Mouse (Mus musculus): Measurements from ENCODE around the gene Tekt1. TPM values are rescaled to one million over a fixed set of nuclear protein-coding genes. Genes with fewer than 3 reads are reported as not detected.

Gene Tekt1
- polyA plus RNA-seq, 1 experiment from 2014 or later = 9.3 TPM

DNA sequence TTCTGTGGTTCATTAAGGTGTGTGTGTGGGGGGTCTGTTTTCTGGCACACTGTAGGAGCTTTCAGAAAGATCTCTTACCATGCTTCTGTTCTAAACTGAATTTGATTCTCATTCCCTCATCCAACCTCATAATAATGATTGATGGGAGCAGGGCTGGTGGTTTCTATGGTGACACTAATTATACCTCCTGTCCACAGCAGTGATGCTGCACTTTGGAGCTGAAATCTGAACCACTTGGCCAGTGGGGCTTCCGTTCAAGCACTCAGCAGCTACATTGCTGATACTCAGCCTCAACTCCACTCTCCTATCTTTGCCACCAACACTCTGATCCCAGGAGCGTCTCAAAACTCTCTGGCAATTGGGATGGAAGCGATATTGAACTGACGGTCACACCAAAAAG lies 17.1 kb upstream of the Tekt1 start:
- no peaks in the 10 kb centered on the region for H3K27me3 ChIP-seq
- H3K27ac ChIP-seq = no peak overlapping the region
- no peak for ATAC-seq (ENCODE audit: low FRiP score)
- 79% methylated on average over 4 of the region's 4 CpGs for WGBS
- H3K9ac ChIP-seq = no peak overlapping the region
- no peak overlapping the region for H3K4me3 ChIP-seq
- no peaks in the 10 kb centered on the region for H3K36me3 ChIP-seq
- H3K4me2 ChIP-seq = no peak overlapping the region
- no peaks in the 10 kb centered on the region for H3K4me1 ChIP-seq (replicated peaks)
- no peaks in the 10 kb centered on the region for H3K9me3 ChIP-seq

DNA sequence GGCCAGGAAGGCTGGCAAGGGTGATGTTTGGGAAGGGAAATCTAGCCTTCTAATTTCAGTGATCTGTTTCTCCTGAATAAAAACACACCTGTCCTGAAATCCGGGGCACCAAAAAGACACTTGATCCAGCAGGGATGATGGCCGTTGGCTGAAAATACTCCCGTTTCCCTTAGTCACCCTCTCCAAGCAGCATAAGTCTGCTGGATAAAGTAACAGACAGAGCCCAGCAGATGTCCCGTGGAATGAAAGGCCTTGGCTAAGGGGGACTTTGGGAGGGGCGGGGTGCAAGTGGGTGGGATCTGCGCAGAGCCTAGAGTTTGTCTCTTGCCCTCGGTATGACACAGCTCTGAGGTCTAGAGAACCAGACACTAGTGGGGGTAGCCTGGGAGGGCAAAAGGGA lies 16.0 kb upstream of the Tekt1 start:
- H3K4me2 ChIP-seq = no peak overlapping the region
- H3K27me3 ChIP-seq = no peaks in the 10 kb centered on the region
- ATAC-seq (ENCODE audit: low FRiP score) = no peak
- no peaks in the 10 kb centered on the region for H3K9me3 ChIP-seq
- H3K36me3 ChIP-seq = no peaks in the 10 kb centered on the region
- no peak overlapping the region for H3K27ac ChIP-seq
- no peak overlapping the region for H3K4me3 ChIP-seq
- no peaks in the 10 kb centered on the region for H3K4me1 ChIP-seq (replicated peaks)
- no peak overlapping the region for H3K9ac ChIP-seq
- 75% methylated on average over 7 of the region's 7 CpGs for WGBS

DNA sequence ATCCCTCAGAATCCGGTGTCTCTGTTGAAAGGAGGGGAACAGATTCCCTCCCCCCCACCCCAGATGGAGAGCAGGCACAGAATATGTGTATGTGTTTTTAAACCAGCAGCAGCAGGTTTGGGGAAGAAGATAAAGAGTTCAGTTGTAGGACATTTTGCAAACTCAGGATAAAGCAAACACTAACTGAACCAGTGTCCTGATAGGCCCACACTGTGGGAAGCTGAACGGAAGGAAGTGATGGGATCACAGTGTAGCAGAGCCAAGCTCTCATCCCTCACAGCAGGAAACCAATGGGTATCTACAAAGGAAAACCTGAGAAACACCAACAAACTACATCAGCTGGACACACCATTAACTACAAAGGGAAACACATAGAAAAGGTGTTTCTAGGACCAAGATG lies 14.3 kb upstream of the Tekt1 start:
- no peaks in the 10 kb centered on the region for H3K36me3 ChIP-seq
- no peak for ATAC-seq (ENCODE audit: low FRiP score)
- no peaks in the 10 kb centered on the region for H3K4me1 ChIP-seq (replicated peaks)
- H3K4me2 ChIP-seq = no peak overlapping the region
- H3K9ac ChIP-seq = no peak overlapping the region
- no peak overlapping the region for H3K27ac ChIP-seq
- H3K27me3 ChIP-seq = no peaks in the 10 kb centered on the region
- no peaks in the 10 kb centered on the region for H3K9me3 ChIP-seq
- no peak overlapping the region for H3K4me3 ChIP-seq
- WGBS = 86% methylated on average over 2 of the region's 2 CpGs

DNA sequence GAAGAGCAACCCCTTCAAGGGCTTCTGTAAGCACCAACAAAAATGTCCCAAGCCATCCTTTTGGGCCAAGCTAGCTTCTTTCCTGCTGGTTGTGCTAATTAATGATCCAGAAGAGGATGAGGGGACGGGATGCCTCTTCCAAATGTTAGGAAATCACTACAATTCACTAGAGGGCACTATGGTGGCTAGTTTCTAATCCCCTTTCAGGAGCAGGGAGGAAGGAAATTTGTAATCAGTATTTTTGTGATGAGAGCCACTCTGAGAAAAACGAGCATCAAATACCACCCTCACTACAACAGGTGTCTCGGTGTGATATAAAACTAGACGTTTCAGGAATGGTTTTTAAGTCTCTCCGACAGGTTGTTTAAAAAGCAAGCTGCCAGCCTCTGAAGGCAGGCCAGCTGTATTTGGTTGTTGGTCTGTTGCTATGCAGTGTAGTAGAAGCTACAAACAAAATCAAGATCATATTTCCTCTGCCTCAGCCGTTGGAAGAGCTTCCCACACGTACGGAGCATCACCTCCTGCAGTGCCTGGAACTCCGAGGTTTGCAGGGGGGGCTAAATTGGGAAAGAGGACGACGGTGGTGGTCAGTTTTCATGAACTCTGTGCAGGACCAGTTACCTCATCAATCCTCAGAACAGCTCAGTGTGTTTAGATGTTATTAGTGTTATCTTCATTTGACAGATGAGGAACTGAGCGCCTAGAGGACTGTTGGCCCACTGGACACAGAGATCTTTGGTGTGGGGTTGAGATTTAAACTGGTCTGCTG lies 7.8 kb upstream of the Tekt1 start:
- ATAC-seq (ENCODE audit: low FRiP score) = no peak
- no peaks in the 10 kb centered on the region for H3K9me3 ChIP-seq
- peaks cover 5% of the 10 kb centered on the region; the same call in 1 of the 2 replicates for H3K27me3 ChIP-seq
- 37% methylated on average over 12 of the region's 12 CpGs for WGBS
- no peak overlapping the region for H3K4me2 ChIP-seq
- H3K4me1 ChIP-seq (replicated peaks) = no peaks in the 10 kb centered on the region
- no peak overlapping the region for H3K4me3 ChIP-seq
- H3K36me3 ChIP-seq = no peaks in the 10 kb centered on the region
- H3K27ac ChIP-seq = no peak overlapping the region
- H3K9ac ChIP-seq = no peak overlapping the region

DNA sequence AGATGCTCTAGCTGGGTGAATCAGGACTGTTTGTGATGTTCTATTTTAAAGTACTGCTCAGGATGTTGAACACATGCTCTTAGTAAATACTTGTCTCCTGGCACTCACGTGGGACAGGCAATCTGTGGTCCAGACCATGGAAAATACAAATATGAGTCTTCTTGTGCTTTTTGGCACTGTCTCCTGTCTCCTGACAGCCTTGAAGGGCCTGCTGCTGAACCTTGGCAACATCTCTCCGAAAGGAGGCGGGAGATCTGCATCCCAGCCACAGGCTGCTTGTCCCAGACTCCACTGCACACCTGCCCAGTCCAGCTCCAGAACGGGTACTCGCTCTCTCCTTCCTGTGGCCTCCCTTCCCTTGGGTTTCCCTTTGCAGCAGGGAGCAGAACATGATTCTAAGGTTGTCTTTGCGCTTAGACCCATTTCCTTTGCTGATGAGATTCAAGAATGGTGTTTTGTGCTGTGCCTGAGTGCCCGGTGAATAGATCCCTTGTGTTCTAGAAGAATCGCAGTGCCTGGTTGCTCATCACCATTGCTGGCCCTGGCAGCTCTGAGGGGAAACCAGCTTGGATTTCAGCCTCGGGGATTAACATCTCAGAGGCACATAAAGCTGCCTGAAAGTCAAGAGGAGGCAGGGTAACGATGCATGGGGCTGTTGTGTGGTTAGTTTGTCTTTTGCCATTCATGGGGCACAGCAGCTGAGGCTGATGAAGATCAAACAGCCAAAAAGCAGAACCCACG lies 5.9 kb upstream of the Tekt1 start:
- no peak overlapping the region for H3K9ac ChIP-seq
- H3K27ac ChIP-seq = no peak overlapping the region
- no peaks in the 10 kb centered on the region for H3K36me3 ChIP-seq
- peaks cover 5% of the 10 kb centered on the region; the same call in 1 of the 2 replicates for H3K27me3 ChIP-seq
- H3K4me2 ChIP-seq = no peak overlapping the region
- H3K4me1 ChIP-seq (replicated peaks) = no peaks in the 10 kb centered on the region
- no peak overlapping the region for H3K4me3 ChIP-seq
- ATAC-seq (ENCODE audit: low FRiP score) = no peak
- H3K9me3 ChIP-seq = no peaks in the 10 kb centered on the region
- 65% methylated on average over 11 of the region's 11 CpGs for WGBS

DNA sequence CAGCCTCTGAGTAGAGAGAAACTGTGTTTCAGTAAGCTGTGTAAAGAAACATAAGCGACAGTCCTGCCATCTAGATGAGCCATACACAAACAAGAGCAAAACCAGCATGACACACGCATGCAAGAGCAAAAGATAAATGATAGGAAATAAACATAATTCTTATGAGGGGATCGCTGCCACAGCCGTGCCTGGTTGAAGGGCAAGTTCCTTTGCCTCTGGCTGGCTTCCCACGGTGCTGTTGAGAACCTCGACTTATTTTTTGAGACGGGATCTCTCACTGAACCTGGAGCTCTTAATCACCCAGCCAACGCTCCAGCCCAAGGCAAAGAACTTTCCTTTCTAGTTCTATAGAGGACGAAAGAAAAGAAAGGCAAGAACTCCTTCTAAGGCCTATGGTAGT lies 3.9 kb upstream of the Tekt1 start:
- 83% methylated on average over 9 of the region's 9 CpGs for WGBS
- Histone ChIP-seq H3K4me1 (replicated peaks) (peaks cover 12% of the 10 kb centered on the region), H3K27me3 (peaks cover 5% of the 10 kb centered on the region; the same call in 1 of the 2 replicates), H3K27ac (no peak overlapping the region), H3K9ac (no peak overlapping the region), H3K36me3 (no peaks in the 10 kb centered on the region), H3K9me3 (no peaks in the 10 kb centered on the region), H3K4me3 (no peak overlapping the region), H3K4me2 (no peak overlapping the region)
- ATAC-seq (ENCODE audit: low FRiP score) = no peak

DNA sequence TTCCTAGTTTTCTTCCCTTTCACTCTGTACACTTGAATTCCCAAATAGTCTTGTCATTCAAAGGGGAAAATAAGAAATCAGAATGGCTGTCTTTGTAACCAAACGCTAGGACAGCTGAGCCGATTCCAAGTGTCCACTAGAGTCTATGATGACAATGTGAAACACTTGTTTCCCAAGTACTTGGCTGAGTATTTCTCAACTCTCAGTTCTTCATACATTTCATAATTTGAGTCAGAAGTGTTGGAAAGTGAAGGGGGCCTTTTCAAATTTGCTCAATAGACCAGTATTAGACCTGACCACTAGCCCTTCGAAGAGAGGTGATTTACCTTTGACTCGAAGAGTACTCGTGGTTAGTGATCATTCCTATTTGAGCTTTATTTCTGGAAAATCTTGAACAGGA lies 2.3 kb upstream of the Tekt1 start:
- H3K9me3 ChIP-seq = no peaks in the 10 kb centered on the region
- H3K4me1 ChIP-seq (replicated peaks) = peaks cover 12% of the 10 kb centered on the region
- H3K9ac ChIP-seq = no peak overlapping the region
- H3K4me2 ChIP-seq = no peak overlapping the region
- H3K27ac ChIP-seq = no peak overlapping the region
- H3K36me3 ChIP-seq = no peaks in the 10 kb centered on the region
- H3K4me3 ChIP-seq = no peak overlapping the region
- WGBS = 94% methylated on average over 5 of the region's 5 CpGs
- ATAC-seq (ENCODE audit: low FRiP score) = no peak
- peaks cover 5% of the 10 kb centered on the region; the same call in 1 of the 2 replicates for H3K27me3 ChIP-seq

DNA sequence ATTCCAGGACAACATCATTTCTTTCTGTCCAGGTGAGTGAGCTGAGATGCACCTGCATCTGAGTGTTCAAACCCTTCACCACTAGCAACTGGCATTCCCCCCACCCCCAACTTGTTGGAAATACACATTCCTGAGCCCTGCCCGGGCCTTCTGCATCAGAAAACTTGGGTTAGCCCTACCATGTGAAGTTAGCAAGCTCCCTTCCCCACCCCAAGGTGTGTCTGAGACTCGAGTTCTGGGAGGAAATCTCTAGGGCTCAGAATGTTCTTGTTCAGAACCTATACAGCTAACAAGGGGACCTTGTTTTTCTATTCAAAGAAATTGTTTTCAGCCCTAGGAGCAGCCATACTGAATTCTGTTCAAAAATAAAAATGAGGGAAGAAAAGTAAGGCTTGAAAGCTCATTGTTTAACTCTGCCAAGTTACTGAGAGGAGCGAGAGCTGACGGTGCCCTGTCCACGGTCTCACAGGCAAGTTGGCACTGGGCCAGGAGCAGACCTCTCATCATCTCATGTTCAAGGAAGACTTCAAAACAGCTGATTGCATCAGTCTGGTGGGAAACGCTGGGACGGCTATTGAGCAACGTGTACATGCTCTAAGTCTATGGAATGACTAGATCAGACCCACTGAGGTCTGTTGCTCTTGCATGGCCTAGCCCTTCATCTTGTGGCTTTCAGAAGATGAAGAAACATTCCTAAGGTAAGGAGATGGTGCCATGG lies 1.4 kb upstream of the Tekt1 start:
- Histone ChIP-seq H3K4me2 (no peak overlapping the region), H3K36me3 (no peaks in the 10 kb centered on the region), H3K4me1 (replicated peaks) (peaks cover 12% of the 10 kb centered on the region), H3K9me3 (no peaks in the 10 kb centered on the region), H3K9ac (no peak overlapping the region), H3K27ac (no peak overlapping the region), H3K4me3 (no peak overlapping the region), H3K27me3 (peaks cover 5% of the 10 kb centered on the region; the same call in 1 of the 2 replicates)
- no peak for ATAC-seq (ENCODE audit: low FRiP score)
- WGBS = 79% methylated on average over 8 of the region's 8 CpGs

DNA sequence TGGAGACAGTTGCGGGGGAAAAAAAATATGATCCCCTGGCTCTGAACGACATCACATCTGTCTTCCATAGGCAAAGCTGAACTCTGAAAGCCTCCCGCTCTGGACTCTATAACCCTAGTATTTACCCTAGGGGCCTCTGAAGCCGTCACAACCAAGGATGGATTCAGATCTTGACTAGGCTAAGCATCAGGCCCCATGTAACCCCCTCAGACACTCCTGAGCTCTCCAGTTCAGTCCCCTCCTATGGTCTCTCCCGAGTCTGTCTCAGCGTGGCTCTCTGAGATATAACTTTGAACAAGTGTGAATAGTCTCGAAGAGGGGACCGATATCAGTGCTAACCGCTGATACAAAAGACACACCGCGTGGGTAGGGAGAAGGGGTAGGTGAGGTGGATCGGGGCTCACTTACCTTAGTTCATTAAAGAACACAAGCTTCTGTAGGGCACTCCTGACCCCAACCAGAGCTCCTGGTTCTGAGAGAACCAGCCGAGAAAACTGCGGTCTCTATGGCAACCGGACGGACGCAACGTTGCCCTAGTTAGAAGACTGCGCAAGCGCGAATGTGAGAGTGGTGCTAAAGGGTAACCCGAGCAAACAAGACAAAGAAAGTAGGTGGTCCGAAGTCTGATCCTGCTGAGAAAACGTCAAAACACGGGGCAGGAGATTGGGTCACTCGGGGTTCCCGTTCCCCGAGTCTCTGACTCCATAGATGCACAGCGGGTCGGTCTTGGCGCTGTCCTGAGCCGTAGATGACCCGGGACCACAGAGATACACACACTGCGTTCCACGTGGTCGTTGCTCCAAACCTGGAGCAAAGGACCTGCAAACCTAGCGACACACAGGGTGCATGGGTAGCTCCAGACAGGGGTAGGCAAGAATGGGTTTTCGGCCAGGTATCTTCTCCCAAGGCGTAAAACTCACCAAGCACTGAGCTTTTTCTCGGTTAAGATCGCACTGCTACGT lies 576 bp downstream of the Tekt1 start:
- H3K27ac ChIP-seq = peak overlapping the region; percentile 70
- peak overlapping the region; percentile 83 for H3K4me2 ChIP-seq
- H3K9me3 ChIP-seq = no peaks in the 10 kb centered on the region
- H3K9ac ChIP-seq = peak overlapping the region; percentile 74
- peaks cover 12% of the 10 kb centered on the region for H3K4me1 ChIP-seq (replicated peaks)
- H3K4me3 ChIP-seq = peak overlapping the region; percentile 52
- WGBS = 10% methylated on average over 42 of the region's 42 CpGs
- H3K36me3 ChIP-seq = no peaks in the 10 kb centered on the region
- peak; percentile 93 for ATAC-seq (ENCODE audit: low FRiP score)
- H3K27me3 ChIP-seq = no peaks in the 10 kb centered on the region

DNA sequence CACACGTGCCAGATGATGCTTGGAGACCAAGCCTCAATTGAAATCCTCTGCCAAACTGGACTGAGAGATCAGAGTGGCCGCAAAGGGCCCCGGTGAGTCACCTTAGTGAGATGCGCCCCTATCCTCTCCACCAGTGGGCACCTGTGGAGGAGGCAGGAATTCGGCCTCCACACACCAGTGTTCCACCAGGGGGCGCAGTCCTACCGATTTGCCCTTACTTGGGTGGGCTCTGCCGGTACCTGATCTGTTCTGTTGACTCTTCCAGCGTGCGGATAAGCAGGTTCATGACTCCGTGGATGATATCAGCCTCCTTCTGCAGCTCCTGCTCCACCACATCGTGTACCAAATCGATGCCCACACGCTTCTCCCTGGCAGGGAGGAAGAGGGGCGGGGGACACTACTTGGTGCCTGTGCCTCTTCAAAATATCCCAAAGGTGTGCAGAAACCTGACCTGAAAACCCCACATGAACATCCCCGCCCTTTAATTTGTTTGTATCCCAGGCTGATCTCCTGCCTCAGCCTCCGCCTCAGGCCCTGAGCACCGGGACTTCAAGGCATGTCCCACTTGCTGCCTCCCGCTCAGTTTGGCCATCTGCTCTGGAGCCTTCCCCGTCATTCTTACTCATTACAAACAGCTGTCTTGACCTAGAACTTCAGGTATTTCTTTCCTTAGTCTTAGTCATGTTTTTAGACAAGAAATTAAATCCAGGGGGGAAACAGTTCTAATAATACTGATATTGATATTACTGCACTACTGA lies 7.1 kb downstream of the Tekt1 start:
- WGBS = 26% methylated on average over 20 of the region's 20 CpGs
- H3K4me3 ChIP-seq = no peak overlapping the region
- no peaks in the 10 kb centered on the region for H3K4me1 ChIP-seq (replicated peaks)
- peak overlapping the region; percentile 34 for H3K4me2 ChIP-seq
- no peak for ATAC-seq (ENCODE audit: low FRiP score)
- H3K27me3 ChIP-seq = 0 out of 2 replicates have a peak, but pooled peaks cover 2% of the 10 kb centered on the region
- no peaks in the 10 kb centered on the region for H3K36me3 ChIP-seq
- H3K27ac ChIP-seq = no peak overlapping the region
- H3K9me3 ChIP-seq = no peaks in the 10 kb centered on the region
- no peak overlapping the region for H3K9ac ChIP-seq

DNA sequence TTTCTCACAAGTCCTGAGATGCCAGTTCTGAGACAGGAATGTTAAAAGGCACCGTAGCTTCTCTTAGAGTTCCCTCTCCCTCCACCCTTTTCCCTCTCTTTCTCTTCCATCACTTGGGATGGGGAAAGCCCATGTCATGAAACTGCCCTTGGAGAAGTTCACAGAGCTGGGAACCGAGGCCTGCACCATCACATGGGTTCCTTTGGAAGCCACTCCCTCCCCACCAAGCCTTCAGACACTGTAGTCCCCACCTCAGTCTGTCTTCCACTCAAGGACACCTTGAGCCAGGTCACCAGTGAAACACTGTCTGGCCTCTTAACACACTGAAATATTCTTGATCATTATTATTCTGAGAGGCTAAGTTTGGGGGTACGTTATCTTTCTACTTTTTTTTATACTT lies 9.1 kb downstream of the Tekt1 start:
- ATAC-seq (ENCODE audit: low FRiP score) = no peak
- no peaks in the 10 kb centered on the region for H3K4me1 ChIP-seq (replicated peaks)
- no peak overlapping the region for H3K27ac ChIP-seq
- WGBS = 83% methylated on average over 3 of the region's 3 CpGs
- H3K4me3 ChIP-seq = no peak overlapping the region
- no peaks in the 10 kb centered on the region for H3K36me3 ChIP-seq
- no peak overlapping the region for H3K4me2 ChIP-seq
- H3K9ac ChIP-seq = no peak overlapping the region
- H3K27me3 ChIP-seq = 0 out of 2 replicates have a peak, but pooled peaks cover 2% of the 10 kb centered on the region
- H3K9me3 ChIP-seq = no peaks in the 10 kb centered on the region

Data from hindbrain, embryonic 13.5 days (tissue).